ENCODE assay signal across 9 mouse cellular contexts in the genomic region with DNA sequence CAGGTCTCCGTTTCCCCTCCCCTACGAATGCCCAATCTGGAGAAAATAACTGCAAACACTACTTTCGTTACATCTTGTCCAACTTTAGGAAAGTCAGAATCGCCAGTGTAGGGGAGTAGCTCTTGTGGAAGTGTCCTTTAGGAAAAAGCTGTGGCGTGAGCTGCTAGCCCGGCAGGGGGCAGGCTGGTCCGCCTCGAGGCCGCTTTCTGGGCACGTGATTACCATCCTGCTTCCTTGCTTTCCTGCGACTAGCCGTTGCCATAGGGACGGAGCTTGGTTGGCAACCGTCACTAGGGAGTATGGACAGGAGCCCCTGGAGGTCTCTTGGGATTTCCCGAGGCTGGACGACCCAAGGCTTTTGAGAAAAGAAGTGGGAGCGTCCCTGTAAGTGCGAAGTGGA. TPM values are rescaled to one million over a fixed set of nuclear protein-coding genes. Genes with fewer than 3 reads are reported as not detected.
DNase-seq lines count a peak whose midpoint lies in the region; TF ChIP-seq lines count a peak whose summit lies in the region.
"Had no signal": no experiment of that assay in that cellular context is flagged by ENCODE, and none has a peak within 500 bp of the region (broad histone marks: within the 10 kb centered on the region; RNA-seq: fewer than 3 reads in every experiment).

A gene (plus strand): TSS at position 269 of the 400 bp plus-strand sequence.

- peak within 1 kb of the TSS; percentile 47; the same call in 1 of the 2 replicates for H3K27ac ChIP-seq in left cerebral cortex, adult 2 months
- H3K27ac ChIP-seq: macrophage had no signal

- H3K4me3 ChIP-seq in left cerebral cortex, adult 2 months: peak within 1 kb of the TSS; percentile 55

- peak; percentile 87 for TF ChIP-seq CTCF in left cerebral cortex, adult 2 months (IDR thresholded peaks at IDR 0.05)

- peak; percentile 66 for DNase-seq in adrenal gland, adult 18-20 months (ENCODE audit: low spot score in 2 of 2)
- DNase-seq in embryo, embryonic 11 days: peak; percentile 96
- DNase-seq in gastrocnemius, postnatal 14 days: peak; percentile 88
- DNase-seq in hindlimb bud, embryonic 11.5 days (ENCODE audit: extremely low spot score, low read depth, low spot score): peak; percentile 79
- peak; percentile 89 to 91 for DNase-seq in left cerebral cortex, adult 2 months (ENCODE audit: extremely low spot score in 1 of 2, low spot score in 2 of 2)
- DNase-seq in lung, postnatal 36 days: peak; percentile 87
- peak; percentile 92 for DNase-seq in right cerebral cortex, adult 18-20 months
- peak; percentile 63 to 66 for DNase-seq in urinary bladder, adult 18-20 months (ENCODE audit: low spot score in 2 of 2)

- intact Hi-C loops in gastrocnemius, postnatal 14 days (cut with DNase I; ENCODE audit: low total_unique reads): loop anchor here (10.0 kb wide), 1 partner anchor 193 kb away; no protein-coding TSS in a partner anchor
- intact Hi-C loops in left cerebral cortex, adult 2 months (cut with DNase I): loop anchor here (2.0 to 5.0 kb wide), 2 partner anchors 185 to 245 kb away; no protein-coding TSS in a partner anchor

RNA-seq across cellular contexts. Expression of the gene that starts here (rescaled TPM):
- total RNA-seq in adrenal gland, adult 18-20 months (2021): under 1 TPM; 0.61 to 0.99 TPM
- 1 to 10 TPM; 2.0 to 2.2 TPM for total RNA-seq in gastrocnemius, postnatal 14 days (2021)
- total RNA-seq in left cerebral cortex, adult 2 months (2021): 1 to 10 TPM; 6.0 to 6.2 TPM

Comparison
In these comparisons a context has a peak if more than half of its experiments do, and no peak if none do; other contexts are left out.
1. Peak in every context shown above with its lines: DNase-seq, H3K4me3 ChIP-seq and H3K27ac ChIP-seq.
2. Peak in DNase-seq in adrenal gland, adult 18-20 months; RNA of the gene not detected or under 1 TPM.